Mouse (Mus musculus): Measurements from ENCODE around the gene Pgghg. TPM values are rescaled to one million over a fixed set of nuclear protein-coding genes. Genes with fewer than 3 reads are reported as not detected.

The Pgghg gene
- polyA plus RNA-seq (2015; fragmentation: Nextera tagmentation; extraction: Ambion mirVana) = 8.5 and 8.7 TPM in 2 replicates

- peak; percentile 93 for ATAC-seq (replicated peaks)
Measured at GRCm38 (mm10) chr7:140941222-140942051, at the start of gene Pgghg. TSS of gene Pgghg (plus strand) at chr7:140941391.

GRCm38 (mm10) chr7:140894031-140894430 lies 47.2 kb upstream of the Pgghg start:
- Histone ChIP-seq H3K27ac (replicated peaks) (no peak overlapping the region), H3K36me3 (peaks cover 72% of the 10 kb centered on the region), H3K4me3 (no peak overlapping the region), H3K27me3 (no peaks in the 10 kb centered on the region), H3K4me2 (replicated peaks) (no peak overlapping the region), H3K4me1 (no peaks in the 10 kb centered on the region), H3K9me3 (no peaks in the 10 kb centered on the region), H3K9ac (replicated peaks) (no peak overlapping the region)
- WGBS = 84% methylated on average over 7 of the region's 7 CpGs
- no peak for ATAC-seq (replicated peaks)

More at GRCm38 (mm10) chr7:140941222-140942051, at the start of gene Pgghg:
- peak within 1 kb of the TSS; percentile 50 for H3K9ac ChIP-seq (replicated peaks)
- peak within 1 kb of the TSS; percentile 50 for H3K4me2 ChIP-seq (replicated peaks)
- H3K27me3 ChIP-seq = no peaks in the 10 kb centered on the region
- H3K9me3 ChIP-seq = no peaks in the 10 kb centered on the region
- no peaks in the 10 kb centered on the region for H3K36me3 ChIP-seq
- peaks cover 13% of the 10 kb centered on the region for H3K4me1 ChIP-seq
- 3% methylated on average over 33 of the region's 33 CpGs for WGBS
- 0 out of 2 replicates have a peak within 1 kb of the TSS, but pooled peaks have one; percentile 12 for H3K27ac ChIP-seq (replicated peaks)
- H3K4me3 ChIP-seq = peak within 1 kb of the TSS; percentile 47

- Histone ChIP-seq H3K27me3 (no peaks in the 10 kb centered on the region), H3K36me3 (peaks cover 69% of the 10 kb centered on the region), H3K4me3 (no peak overlapping the region), H3K27ac (replicated peaks) (no peak overlapping the region), H3K9ac (replicated peaks) (no peak overlapping the region), H3K4me2 (replicated peaks) (no peak overlapping the region), H3K4me1 (no peaks in the 10 kb centered on the region), H3K9me3 (no peaks in the 10 kb centered on the region)
- ATAC-seq (replicated peaks) = no peak
- WGBS = 96% methylated on average over 3 of the region's 3 CpGs
Measured at GRCm38 (mm10) chr7:140894611-140895010, 46.6 kb upstream of the Pgghg start.

- no peak overlapping the region for H3K27ac ChIP-seq (replicated peaks)
- no peak overlapping the region for H3K4me3 ChIP-seq
- no peak overlapping the region for H3K9ac ChIP-seq (replicated peaks)
- 90% methylated on average over 7 of the region's 7 CpGs for WGBS
- no peaks in the 10 kb centered on the region for H3K27me3 ChIP-seq
- H3K9me3 ChIP-seq = no peaks in the 10 kb centered on the region
- no peak for ATAC-seq (replicated peaks)
- H3K36me3 ChIP-seq = peaks cover 49% of the 10 kb centered on the region
- no peaks in the 10 kb centered on the region for H3K4me1 ChIP-seq
- H3K4me2 ChIP-seq (replicated peaks) = no peak overlapping the region
Measured at GRCm38 (mm10) chr7:140897863-140898262, 43.3 kb upstream of the Pgghg start.

GRCm38 (mm10) chr7:140899121-140899520 lies 42.1 kb upstream of the Pgghg start:
- Histone ChIP-seq H3K4me1 (no peaks in the 10 kb centered on the region), H3K9me3 (no peaks in the 10 kb centered on the region), H3K27me3 (no peaks in the 10 kb centered on the region), H3K36me3 (peaks cover 42% of the 10 kb centered on the region), H3K9ac (replicated peaks) (no peak overlapping the region), H3K4me2 (replicated peaks) (no peak overlapping the region), H3K4me3 (no peak overlapping the region), H3K27ac (replicated peaks) (no peak overlapping the region)
- 75% methylated on average over 3 of the region's 3 CpGs for WGBS
- no peak for ATAC-seq (replicated peaks)

GRCm38 (mm10) chr7:140900220-140900619 lies 41.0 kb upstream of the Pgghg start, which contains the start of gene Cox8b:
TSS of gene Cox8b (minus strand) at chr7:140900446.
- Histone ChIP-seq H3K27ac (replicated peaks) (no peak within 1 kb of the TSS), H3K4me2 (replicated peaks) (no peak within 1 kb of the TSS), H3K9ac (replicated peaks) (no peak within 1 kb of the TSS), H3K36me3 (peaks cover 33% of the 10 kb centered on the region), H3K27me3 (no peaks in the 10 kb centered on the region), H3K4me1 (no peaks in the 10 kb centered on the region), H3K4me3 (no peak within 1 kb of the TSS), H3K9me3 (no peaks in the 10 kb centered on the region)
- WGBS = 81% methylated on average over 10 of the region's 10 CpGs
- ATAC-seq (replicated peaks) = no peak

- H3K4me2 ChIP-seq (replicated peaks) = no peak overlapping the region
- no peak overlapping the region for H3K27ac ChIP-seq (replicated peaks)
- H3K36me3 ChIP-seq = peaks cover 17% of the 10 kb centered on the region
- H3K9ac ChIP-seq (replicated peaks) = no peak overlapping the region
- 72% methylated on average over 15 of the region's 15 CpGs for WGBS
- no peak overlapping the region for H3K4me3 ChIP-seq
- no peaks in the 10 kb centered on the region for H3K4me1 ChIP-seq
- no peaks in the 10 kb centered on the region for H3K27me3 ChIP-seq
- no peaks in the 10 kb centered on the region for H3K9me3 ChIP-seq
- no peak for ATAC-seq (replicated peaks)
Measured at GRCm38 (mm10) chr7:140902036-140902875, 38.9 kb upstream of the Pgghg start.

- peak overlapping the region; percentile 18; the same call in 1 of the 2 replicates for H3K9ac ChIP-seq (replicated peaks)
- no peak overlapping the region for H3K4me3 ChIP-seq
Measured at GRCm38 (mm10) chr7:140903212-140903611, 38.0 kb upstream of the Pgghg start.

GRCm38 (mm10) chr7:140905642-140906081 lies 35.5 kb upstream of the Pgghg start:
- 86% methylated on average over 2 of the region's 2 CpGs for WGBS
- no peak overlapping the region for H3K4me3 ChIP-seq
- peaks cover 5% of the 10 kb centered on the region for H3K4me1 ChIP-seq
- H3K4me2 ChIP-seq (replicated peaks) = no peak overlapping the region
- H3K9me3 ChIP-seq = no peaks in the 10 kb centered on the region
- no peak for ATAC-seq (replicated peaks)
- no peaks in the 10 kb centered on the region for H3K36me3 ChIP-seq
- H3K27me3 ChIP-seq = no peaks in the 10 kb centered on the region
- H3K27ac ChIP-seq (replicated peaks) = no peak overlapping the region
- no peak overlapping the region for H3K9ac ChIP-seq (replicated peaks)

More at GRCm38 (mm10) chr7:140903212-140903611, 38.0 kb upstream of the Pgghg start:
- H3K4me1 ChIP-seq = no peaks in the 10 kb centered on the region
- no peaks in the 10 kb centered on the region for H3K9me3 ChIP-seq
- H3K27me3 ChIP-seq = no peaks in the 10 kb centered on the region
- 22% methylated on average over 13 of the region's 13 CpGs for WGBS
- peaks cover 8% of the 10 kb centered on the region; the same call in 1 of the 2 replicates for H3K36me3 ChIP-seq
- no peak overlapping the region for H3K27ac ChIP-seq (replicated peaks)
- H3K4me2 ChIP-seq (replicated peaks) = no peak overlapping the region
- 0 out of 2 replicates have a peak, but pooled peaks have one; percentile 41 for ATAC-seq (replicated peaks)

GRCm38 (mm10) chr7:140907131-140907530 lies 34.1 kb upstream of the Pgghg start:
- ATAC-seq (replicated peaks) = no peak
- no peak overlapping the region for H3K4me3 ChIP-seq
- no peaks in the 10 kb centered on the region for H3K36me3 ChIP-seq
- no peaks in the 10 kb centered on the region for H3K27me3 ChIP-seq
- no peak overlapping the region for H3K9ac ChIP-seq (replicated peaks)
- no peak overlapping the region for H3K27ac ChIP-seq (replicated peaks)
- WGBS = 86% methylated on average over 13 of the region's 13 CpGs
- peaks cover 5% of the 10 kb centered on the region for H3K4me1 ChIP-seq
- H3K9me3 ChIP-seq = no peaks in the 10 kb centered on the region
- no peak overlapping the region for H3K4me2 ChIP-seq (replicated peaks)

GRCm38 (mm10) chr7:140907697-140908096 lies 33.5 kb upstream of the Pgghg start:
- Histone ChIP-seq H3K9ac (replicated peaks) (no peak overlapping the region), H3K36me3 (no peaks in the 10 kb centered on the region), H3K27me3 (no peaks in the 10 kb centered on the region), H3K9me3 (no peaks in the 10 kb centered on the region), H3K4me1 (peaks cover 5% of the 10 kb centered on the region), H3K27ac (replicated peaks) (no peak overlapping the region), H3K4me2 (replicated peaks) (no peak overlapping the region), H3K4me3 (no peak overlapping the region)
- 88% methylated on average over 7 of the region's 7 CpGs for WGBS
- ATAC-seq (replicated peaks) = no peak

- Histone ChIP-seq H3K36me3 (no peaks in the 10 kb centered on the region), H3K4me1 (peaks cover 5% of the 10 kb centered on the region), H3K27ac (replicated peaks) (no peak overlapping the region), H3K27me3 (no peaks in the 10 kb centered on the region), H3K9me3 (no peaks in the 10 kb centered on the region), H3K4me3 (no peak overlapping the region), H3K4me2 (replicated peaks) (no peak overlapping the region), H3K9ac (replicated peaks) (no peak overlapping the region)
- ATAC-seq (replicated peaks) = no peak
- WGBS = 52% methylated on average over 7 of the region's 7 CpGs
Measured at GRCm38 (mm10) chr7:140908181-140908580, 33.0 kb upstream of the Pgghg start.

Data from forebrain, embryonic 15.5 days (tissue).